Mouse (Mus musculus): Measurements from ENCODE around the gene Fsd2. TPM values are rescaled to one million over a fixed set of nuclear protein-coding genes. Genes with fewer than 3 reads are reported as not detected.

Gene Fsd2
- total RNA-seq, 2 experiments from 2014 or later = 0.34 TPM; not detected in 1

GRCm38 (mm10) chr7:81554369-81554768, 12.4 kb downstream of the Fsd2 start:
- peak; percentile 66 for ATAC-seq (replicated peaks; ENCODE audit: low FRiP score, poor library complexity, severe bottlenecking)

GRCm38 (mm10) chr7:81553589-81553988, 13.2 kb downstream of the Fsd2 start:
- no peak for ATAC-seq (replicated peaks; ENCODE audit: low FRiP score, poor library complexity, severe bottlenecking)

- ATAC-seq (replicated peaks; ENCODE audit: low FRiP score, poor library complexity, severe bottlenecking) = no peak
Measured at GRCm38 (mm10) chr7:81548864-81549263, 17.9 kb downstream of the Fsd2 start.

- ATAC-seq (replicated peaks; ENCODE audit: low FRiP score, poor library complexity, severe bottlenecking) = no peak
Measured at GRCm38 (mm10) chr7:81542934-81543333, 23.8 kb downstream of the Fsd2 start.

GRCm38 (mm10) chr7:81541924-81542524, 24.7 kb downstream of the Fsd2 start:
- no peak for ATAC-seq (replicated peaks; ENCODE audit: low FRiP score, poor library complexity, severe bottlenecking)

GRCm38 (mm10) chr7:81540999-81541398, 25.7 kb downstream of the Fsd2 start:
- ATAC-seq (replicated peaks; ENCODE audit: low FRiP score, poor library complexity, severe bottlenecking) = no peak

DNA sequence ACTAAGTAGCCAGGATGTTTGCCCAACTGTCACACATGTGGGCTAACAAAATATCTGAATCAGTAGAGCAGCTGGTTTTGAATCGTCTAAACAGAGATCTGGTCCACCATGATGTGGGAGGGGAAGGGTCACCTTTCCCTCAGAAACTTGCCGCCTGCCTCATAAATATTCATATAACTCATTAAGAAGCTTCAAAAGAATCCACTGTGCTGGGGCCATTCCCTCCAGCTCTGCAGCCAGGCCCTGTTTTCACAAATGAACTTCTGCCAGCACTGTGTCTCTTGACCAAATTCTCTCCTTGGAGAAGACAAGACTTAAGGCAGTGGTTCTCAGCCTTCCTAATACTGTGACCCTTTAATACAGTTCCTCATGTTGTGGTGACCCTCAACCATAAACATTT, 27.2 kb downstream of the Fsd2 start:
- ATAC-seq (replicated peaks; ENCODE audit: low FRiP score, poor library complexity, severe bottlenecking) = no peak

DNA sequence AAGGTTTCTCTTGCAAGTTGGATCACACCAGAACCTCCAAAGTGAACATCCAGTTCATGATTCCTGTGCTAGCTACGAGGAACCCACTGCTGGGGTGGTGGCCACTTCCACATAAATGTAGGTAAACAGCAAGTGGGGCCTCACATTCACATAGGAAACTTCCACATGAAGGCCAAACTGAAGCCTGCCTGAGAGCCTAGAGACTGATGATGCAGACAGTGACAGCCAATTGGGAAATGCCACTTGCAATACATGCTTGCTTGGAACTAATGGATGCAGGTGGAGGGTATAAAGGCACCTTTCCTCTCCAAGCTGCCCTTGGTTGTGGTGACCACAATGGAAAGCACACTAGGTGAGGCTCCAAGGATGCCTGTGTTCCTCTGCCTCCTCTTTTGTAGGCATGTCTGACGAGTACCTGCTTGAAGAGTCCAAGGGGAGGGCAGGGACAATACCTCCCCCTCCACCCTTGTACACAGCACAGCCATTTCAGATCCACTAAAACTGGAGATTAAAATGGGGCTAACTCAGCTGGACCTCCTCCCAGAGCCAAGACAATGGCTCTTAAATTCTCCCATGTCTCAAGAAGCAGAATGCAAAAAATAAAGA, 28.6 kb downstream of the Fsd2 start:
- ATAC-seq (replicated peaks; ENCODE audit: low FRiP score, poor library complexity, severe bottlenecking) = no peak

DNA sequence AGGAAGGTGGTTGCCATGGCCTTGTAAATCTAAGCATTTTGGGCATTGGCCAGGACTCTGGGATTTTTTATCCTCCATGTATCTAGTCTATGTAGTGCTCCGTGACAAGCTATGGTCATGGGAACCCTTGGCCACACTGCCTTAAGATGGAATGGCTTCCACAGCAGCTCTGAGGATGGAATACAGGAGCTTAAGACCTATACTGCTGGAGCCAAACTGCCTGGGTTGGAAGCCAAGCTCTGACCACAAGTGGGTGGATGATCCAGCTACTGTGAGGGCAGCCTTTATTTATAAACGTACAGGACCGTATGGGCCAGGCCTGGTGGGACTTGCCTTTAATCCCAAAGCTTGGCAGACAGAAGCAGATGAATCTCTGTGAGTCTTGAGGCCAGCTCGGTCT, 30.3 kb downstream of the Fsd2 start:
- ATAC-seq (replicated peaks; ENCODE audit: low FRiP score, poor library complexity, severe bottlenecking) = no peak

GRCm38 (mm10) chr7:81531462-81531861, 35.3 kb downstream of the Fsd2 start:
- ATAC-seq (replicated peaks; ENCODE audit: low FRiP score, poor library complexity, severe bottlenecking) = no peak

DNA sequence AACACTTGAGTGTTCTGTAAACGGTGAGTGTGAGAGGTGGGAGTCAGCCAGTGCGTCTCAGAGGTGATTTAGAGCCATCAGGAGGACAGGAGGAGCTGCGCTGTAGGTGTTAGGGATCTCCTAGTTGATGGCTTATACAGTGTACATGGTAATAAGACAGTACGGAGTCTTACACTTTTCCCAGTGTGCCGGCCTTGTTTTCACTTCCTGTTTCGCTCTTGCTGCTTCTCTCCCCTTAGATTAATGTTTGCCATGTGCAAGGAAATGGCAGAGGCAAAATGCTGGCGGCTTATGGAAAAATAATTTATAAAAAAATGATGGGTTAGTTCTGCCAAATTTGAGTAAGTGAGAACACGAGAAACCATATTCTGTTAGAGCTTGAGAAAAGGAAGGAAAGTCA, 37.8 kb downstream of the Fsd2 start:
- ATAC-seq (replicated peaks; ENCODE audit: low FRiP score, poor library complexity, severe bottlenecking) = no peak

DNA sequence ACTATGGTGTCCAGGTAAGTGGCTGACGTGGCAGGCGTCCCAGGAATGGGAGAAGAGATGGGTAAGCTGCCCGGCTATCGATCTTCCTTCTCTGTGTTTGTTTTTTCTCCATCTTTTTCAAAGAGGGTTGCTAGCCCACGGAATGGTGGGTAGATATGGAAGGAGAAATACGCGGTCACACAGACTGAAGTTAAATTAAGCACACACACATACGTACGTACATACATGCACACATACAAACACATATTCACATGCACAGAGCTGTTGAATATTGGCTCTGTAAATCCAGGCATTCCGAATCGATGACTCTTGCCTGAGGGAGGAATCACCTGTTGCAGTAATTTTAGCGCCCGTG, 43.1 kb downstream of the Fsd2 start:
- ATAC-seq (replicated peaks; ENCODE audit: low FRiP score, poor library complexity, severe bottlenecking) = no peak

- ATAC-seq (replicated peaks; ENCODE audit: low FRiP score, poor library complexity, severe bottlenecking) = peak; percentile 99
Measured at GRCm38 (mm10) chr7:81523008-81523662, 43.6 kb downstream of the Fsd2 start.

DNA sequence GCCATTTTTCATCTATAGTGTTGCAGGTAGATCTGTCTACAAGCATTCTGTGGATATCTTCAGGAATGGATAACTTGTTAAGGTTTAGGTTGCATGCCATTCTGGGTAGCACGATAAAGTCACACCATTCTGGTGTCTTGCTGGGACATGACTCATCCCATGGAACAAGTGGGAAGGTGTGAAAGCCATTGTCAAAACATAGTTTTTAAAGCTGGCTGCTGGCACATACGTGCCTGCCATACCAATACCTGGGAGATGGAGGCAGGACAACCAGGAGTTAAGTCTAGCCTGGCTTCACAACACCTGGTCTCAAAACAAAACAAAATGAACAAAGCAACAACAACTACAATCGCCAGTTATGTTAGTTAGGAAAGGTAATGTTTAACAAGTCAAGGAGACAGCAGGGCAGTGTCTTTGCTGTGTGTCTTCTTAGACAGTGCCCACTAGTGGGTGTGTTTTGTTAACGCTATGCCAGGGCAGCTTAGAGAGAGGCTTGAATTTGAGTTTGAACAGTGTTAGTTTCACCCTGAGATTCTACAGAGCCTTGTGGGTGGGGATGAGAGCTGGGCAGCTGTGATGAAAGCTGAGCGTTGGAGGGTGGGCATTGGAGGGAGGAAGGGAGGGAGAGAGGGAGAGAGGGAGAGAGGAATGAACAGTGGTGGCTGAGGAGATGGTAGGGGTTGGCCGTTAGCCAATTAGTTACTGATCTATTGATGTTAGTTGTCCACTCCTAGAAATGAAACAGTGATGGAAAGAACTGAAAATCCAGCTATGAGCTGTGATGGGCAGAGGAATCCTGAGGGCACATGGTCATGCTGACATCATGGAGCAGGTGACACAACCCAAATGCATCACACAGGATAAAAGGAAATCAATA, 50.4 kb downstream of the Fsd2 start:
- ATAC-seq (replicated peaks; ENCODE audit: low FRiP score, poor library complexity, severe bottlenecking) = no peak

GRCm38 (mm10) chr7:81514906-81515590, 51.7 kb downstream of the Fsd2 start:
- ATAC-seq (replicated peaks; ENCODE audit: low FRiP score, poor library complexity, severe bottlenecking) = no peak

DNA sequence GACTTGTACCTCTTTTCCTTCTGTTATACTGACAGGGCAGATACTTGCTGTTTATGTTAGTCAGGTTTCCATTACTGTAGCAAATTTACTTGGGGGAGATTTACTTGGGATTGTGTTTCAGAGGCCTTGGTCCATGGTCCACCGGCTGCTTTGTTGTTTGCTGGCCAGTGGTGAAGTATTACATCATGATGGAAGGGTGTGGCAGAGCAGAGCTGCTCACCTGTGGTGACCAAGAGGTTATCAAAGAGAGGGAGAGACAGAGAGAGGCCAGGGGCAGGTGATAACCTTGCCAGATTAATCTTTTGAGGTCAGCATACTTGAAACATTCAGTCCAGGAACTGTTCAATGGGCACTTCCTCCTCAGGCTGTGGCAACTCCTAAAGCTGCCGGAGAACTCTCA, 65.7 kb downstream of the Fsd2 start:
- ATAC-seq (replicated peaks; ENCODE audit: low FRiP score, poor library complexity, severe bottlenecking) = no peak

- ATAC-seq (replicated peaks; ENCODE audit: low FRiP score, poor library complexity, severe bottlenecking) = no peak
Measured at GRCm38 (mm10) chr7:81498181-81498580, 68.6 kb downstream of the Fsd2 start, which contains the start of gene BC048679. Gene BC048679, minus strand, starts transcription at chr7:81498281.

GRCm38 (mm10) chr7:81497171-81497570, 69.6 kb downstream of the Fsd2 start:
- ATAC-seq (replicated peaks; ENCODE audit: low FRiP score, poor library complexity, severe bottlenecking) = no peak

DNA sequence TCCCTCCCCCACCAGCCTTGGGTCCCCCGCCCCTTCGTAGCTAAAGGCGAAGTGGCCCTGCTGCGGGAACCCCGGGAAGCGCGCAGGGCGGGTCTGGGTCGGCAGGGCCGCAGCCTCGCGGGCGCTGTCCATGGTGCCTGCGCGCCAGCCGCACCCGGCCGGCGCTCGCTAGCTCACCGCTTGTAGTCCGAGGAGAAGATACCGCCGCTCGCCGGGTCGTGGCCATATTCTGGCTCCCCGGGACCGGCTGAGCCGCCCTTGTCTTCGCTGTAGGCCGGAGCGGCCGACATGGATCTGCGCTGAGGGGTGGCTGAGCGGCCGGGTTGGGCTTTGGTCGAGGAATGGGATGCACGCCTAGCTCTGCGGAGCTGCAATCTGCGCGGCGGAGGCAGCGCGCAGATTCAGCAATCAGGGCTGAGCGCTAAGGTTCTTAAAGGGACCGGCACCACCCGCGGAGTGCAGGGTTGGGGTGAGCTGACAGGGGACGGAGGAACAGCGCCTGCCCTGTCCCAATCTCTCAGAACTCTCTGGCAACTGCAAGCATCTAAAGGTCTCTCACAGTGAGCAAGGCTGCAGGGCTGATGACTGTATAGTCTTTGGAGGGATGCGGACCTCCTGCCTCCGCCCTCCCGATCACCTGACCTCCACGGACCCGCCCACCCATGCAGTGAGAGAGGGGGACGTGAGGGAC, 73.3 kb downstream of the Fsd2 start, which contains the start of gene Ap3b2:
Gene Ap3b2 (minus strand): TSS at position 595 of the 691 bp plus-strand sequence.
- ATAC-seq (replicated peaks; ENCODE audit: low FRiP score, poor library complexity, severe bottlenecking) = no peak
